Mouse (Mus musculus): ENCODE data around the gene Grm1. TPM values are rescaled to one million over a fixed set of nuclear protein-coding genes. Genes with fewer than 3 reads are reported as not detected.
A peak's percentile ranks its signal among the peaks of the same experiment; 100 is the strongest.

Grm1 gene
- polyA plus RNA-seq, 1 experiment from 2014 or later, result 0.03 TPM

DNA sequence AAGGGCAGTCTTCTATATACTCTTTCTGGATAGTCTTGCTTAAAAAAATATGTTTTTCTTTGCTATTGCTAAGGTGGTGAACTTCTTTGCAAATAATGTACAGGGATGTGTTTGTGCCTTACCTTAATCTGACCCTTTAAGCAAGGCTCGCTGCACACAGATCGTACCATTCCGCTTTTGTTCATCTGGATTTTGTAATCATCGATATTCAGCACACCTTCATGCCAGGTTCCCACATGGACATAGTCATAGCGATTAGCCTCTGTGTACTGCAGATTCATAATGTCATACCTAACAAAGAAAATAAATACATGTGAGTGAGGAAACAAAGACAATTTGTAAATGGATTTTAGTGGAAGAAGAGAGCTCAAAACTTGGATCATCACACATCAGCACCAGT lies 340.8 kb downstream of the Grm1 start:
- H3K27ac ChIP-seq, result no peak overlapping the region
- no peaks in the 10 kb centered on the region for H3K27me3 ChIP-seq
- H3K36me3 ChIP-seq, result no peaks in the 10 kb centered on the region
- WGBS, result 92% methylated on average over 5 of the region's 5 CpGs
- H3K4me1 ChIP-seq, result no peaks in the 10 kb centered on the region
- H3K4me3 ChIP-seq, result no peak overlapping the region
- no peak overlapping the region for H3K9ac ChIP-seq
- H3K4me2 ChIP-seq (replicated peaks), result no peak overlapping the region
- no peaks in the 10 kb centered on the region for H3K9me3 ChIP-seq
- no peak for ATAC-seq (ENCODE audit: low FRiP score, low read depth)

DNA sequence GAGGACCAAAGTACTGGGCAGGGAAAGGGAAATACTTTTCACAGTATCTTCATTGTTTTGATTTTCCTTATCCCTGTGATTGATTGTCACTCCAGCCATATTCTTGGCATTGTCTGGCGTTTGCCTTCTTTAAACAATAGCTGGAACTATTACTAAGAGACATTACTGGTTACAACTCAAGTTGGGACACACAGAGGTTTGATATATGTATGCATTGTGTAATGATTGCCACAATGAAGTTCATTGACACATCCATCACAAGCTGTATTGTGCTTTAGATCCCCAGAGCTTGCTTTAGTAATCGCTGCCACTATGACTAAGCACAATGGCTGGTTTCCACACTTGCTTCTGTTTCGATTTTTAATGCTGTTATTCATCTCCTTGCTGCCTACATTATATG lies 341.4 kb downstream of the Grm1 start:
- Histone ChIP-seq H3K9ac (no peak overlapping the region), H3K27me3 (no peaks in the 10 kb centered on the region), H3K4me3 (no peak overlapping the region), H3K4me1 (no peaks in the 10 kb centered on the region), H3K27ac (no peak overlapping the region), H3K9me3 (no peaks in the 10 kb centered on the region), H3K36me3 (no peaks in the 10 kb centered on the region), H3K4me2 (replicated peaks) (no peak overlapping the region)
- ATAC-seq (ENCODE audit: low FRiP score, low read depth), result no peak
- 81% methylated on average over 3 of the region's 3 CpGs for WGBS

DNA sequence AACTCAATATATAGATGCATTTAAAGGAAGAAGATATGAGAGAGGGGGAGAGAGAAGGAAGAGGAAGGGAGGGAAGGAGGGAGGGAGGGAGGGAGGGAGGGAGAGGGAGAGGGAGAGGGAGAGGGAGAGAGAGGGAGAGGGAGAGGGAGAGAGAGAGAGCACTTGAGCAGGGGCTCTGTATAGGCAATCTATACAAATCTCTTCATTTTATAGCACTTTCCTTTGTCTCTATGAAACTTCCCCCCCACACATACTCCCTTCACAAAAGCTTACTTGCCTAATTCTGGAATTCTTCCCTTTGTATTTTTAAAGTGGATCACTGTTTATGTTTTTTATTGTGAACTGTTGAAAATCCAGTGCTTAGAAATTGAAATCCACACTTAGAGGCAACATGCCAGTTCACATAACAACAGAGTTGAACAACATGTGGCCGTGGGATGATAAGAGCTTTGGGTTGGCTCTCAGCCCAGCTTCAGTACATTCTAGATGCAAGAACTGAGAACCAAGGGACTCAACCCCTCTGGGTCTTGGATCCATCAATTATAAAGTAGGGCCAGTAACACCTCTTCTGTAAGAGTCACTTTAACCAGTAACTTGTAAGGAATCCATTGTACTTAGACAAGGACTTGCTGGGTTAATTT lies 345.0 kb downstream of the Grm1 start:
- Histone ChIP-seq H3K9ac (no peak overlapping the region), H3K4me2 (replicated peaks) (no peak overlapping the region), H3K4me1 (no peaks in the 10 kb centered on the region), H3K4me3 (no peak overlapping the region), H3K27me3 (no peaks in the 10 kb centered on the region), H3K9me3 (no peaks in the 10 kb centered on the region), H3K27ac (no peak overlapping the region), H3K36me3 (no peaks in the 10 kb centered on the region)
- peak; percentile 61 for ATAC-seq (ENCODE audit: low FRiP score, low read depth)
- 44% methylated on average over 1 of the region's 1 CpGs for WGBS

DNA sequence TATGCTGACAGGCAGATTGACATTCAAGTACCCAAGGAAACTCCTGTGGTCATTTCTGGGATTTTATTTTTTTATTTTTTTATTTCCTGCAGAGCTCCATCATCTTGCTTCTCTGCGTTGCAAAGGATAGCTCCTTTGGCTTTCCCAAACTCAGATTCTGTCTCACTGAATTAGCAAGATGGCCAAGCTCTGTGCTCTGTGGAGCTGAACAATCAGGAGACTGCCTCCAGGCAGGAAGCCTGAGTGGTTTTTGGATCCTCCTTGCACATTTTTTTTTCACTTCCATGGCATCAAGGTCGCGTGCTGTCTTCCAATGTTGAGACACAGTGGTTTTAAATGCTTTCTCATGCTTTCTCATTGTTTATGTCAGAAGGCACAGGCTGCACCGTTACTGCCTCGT lies 347.6 kb downstream of the Grm1 start:
- no peak overlapping the region for H3K27ac ChIP-seq
- ATAC-seq (ENCODE audit: low FRiP score, low read depth), result no peak
- H3K27me3 ChIP-seq, result no peaks in the 10 kb centered on the region
- no peak overlapping the region for H3K9ac ChIP-seq
- no peak overlapping the region for H3K4me3 ChIP-seq
- 50% methylated on average over 5 of the region's 5 CpGs for WGBS
- no peaks in the 10 kb centered on the region for H3K4me1 ChIP-seq
- H3K4me2 ChIP-seq (replicated peaks), result no peak overlapping the region
- H3K36me3 ChIP-seq, result no peaks in the 10 kb centered on the region
- H3K9me3 ChIP-seq, result no peaks in the 10 kb centered on the region

DNA sequence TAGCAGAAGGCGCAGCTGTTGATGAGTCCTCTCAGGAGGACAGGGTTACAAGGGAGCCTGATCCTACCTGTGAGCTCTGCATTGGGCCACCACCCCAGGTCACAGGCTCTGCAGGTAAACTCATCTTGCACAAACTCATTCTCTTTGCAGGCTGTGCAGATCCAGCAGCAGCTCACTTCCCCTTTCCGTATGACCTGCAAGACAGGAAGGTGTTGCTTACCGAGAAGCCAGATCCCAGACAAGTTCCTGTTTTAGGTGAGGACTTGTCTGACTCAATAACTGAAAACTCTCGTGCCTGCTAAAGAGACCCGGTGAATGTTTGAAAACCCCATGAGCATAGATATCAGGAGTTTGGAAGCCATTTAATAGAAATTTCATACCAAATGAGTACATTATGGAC lies 349.1 kb downstream of the Grm1 start:
- Histone ChIP-seq H3K9ac (no peak overlapping the region), H3K27me3 (no peaks in the 10 kb centered on the region), H3K4me2 (replicated peaks) (no peak overlapping the region), H3K4me1 (no peaks in the 10 kb centered on the region), H3K4me3 (no peak overlapping the region), H3K9me3 (no peaks in the 10 kb centered on the region), H3K36me3 (no peaks in the 10 kb centered on the region), H3K27ac (no peak overlapping the region)
- 74% methylated on average over 5 of the region's 5 CpGs for WGBS
- ATAC-seq (ENCODE audit: low FRiP score, low read depth), result no peak

DNA sequence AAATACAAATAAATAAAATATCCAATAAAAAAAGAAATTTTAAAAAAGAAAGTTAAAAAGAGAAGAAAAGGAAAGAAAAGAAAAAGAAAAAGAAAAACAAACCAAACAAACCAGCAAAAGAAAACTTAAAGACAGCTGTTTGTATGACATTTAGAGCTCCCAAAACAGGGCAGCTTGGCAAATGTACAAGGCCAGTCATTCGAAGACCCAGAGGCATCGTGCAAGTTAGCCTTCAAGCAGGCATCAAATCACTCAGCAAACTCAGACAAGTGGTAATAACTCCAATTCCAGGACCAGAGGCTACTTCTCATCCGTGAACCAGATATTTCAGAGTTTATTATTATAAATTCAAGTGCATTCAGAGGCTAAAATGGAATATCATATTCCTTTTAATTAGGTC lies 355.7 kb downstream of the Grm1 start:
- Histone ChIP-seq H3K27me3 (no peaks in the 10 kb centered on the region), H3K4me3 (no peak overlapping the region), H3K4me1 (no peaks in the 10 kb centered on the region), H3K9ac (no peak overlapping the region), H3K4me2 (replicated peaks) (no peak overlapping the region), H3K9me3 (no peaks in the 10 kb centered on the region), H3K36me3 (no peaks in the 10 kb centered on the region), H3K27ac (no peak overlapping the region)
- WGBS, result 86% methylated on average over 3 of the region's 3 CpGs
- no peak for ATAC-seq (ENCODE audit: low FRiP score, low read depth)

DNA sequence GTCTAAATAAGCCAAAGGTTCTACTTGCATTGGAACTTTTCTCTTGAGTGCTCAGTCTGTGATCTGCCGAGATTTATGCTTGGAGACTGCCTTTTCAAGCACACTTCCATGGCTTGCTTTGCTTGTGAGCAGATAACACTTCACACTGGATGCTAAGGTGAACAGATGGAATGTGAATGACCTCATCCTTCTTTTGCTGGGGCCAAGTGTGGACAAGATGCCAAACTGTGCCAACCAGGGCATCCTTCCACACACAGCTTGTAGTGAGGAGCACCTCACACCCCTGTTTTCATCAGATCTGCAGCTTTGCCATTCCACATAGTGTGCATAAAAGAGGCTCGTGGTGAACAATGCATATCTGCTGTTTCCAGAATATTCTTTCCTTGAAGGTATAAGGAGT lies 371.3 kb downstream of the Grm1 start:
- Histone ChIP-seq H3K9me3 (no peaks in the 10 kb centered on the region), H3K4me2 (replicated peaks) (no peak overlapping the region), H3K4me3 (no peak overlapping the region), H3K27ac (no peak overlapping the region), H3K36me3 (no peaks in the 10 kb centered on the region), H3K4me1 (no peaks in the 10 kb centered on the region), H3K27me3 (no peaks in the 10 kb centered on the region), H3K9ac (no peak overlapping the region)
- ATAC-seq (ENCODE audit: low FRiP score, low read depth), result no peak
- WGBS, result 73% methylated on average over 2 of the region's 2 CpGs

DNA sequence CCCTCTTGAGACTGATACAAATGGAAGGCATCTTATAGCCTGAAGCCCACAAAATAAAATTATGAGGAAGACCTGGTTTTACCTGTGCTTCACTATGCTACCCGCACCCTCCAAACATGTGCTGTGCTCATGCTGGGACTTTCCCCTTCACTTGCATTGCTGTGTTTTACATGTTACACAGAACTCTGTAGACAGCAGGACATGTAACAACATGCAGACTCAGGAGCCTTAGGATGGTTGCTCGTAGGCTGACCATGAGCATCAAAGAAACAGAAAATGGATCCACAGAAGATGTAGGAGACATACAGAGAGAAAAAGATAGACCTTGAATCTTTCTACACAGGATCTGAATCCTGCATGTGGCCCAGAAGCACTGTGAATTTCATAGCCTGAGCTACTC lies 371.8 kb downstream of the Grm1 start:
- H3K36me3 ChIP-seq, result no peaks in the 10 kb centered on the region
- H3K27ac ChIP-seq, result no peak overlapping the region
- no peaks in the 10 kb centered on the region for H3K4me1 ChIP-seq
- H3K9ac ChIP-seq, result no peak overlapping the region
- H3K9me3 ChIP-seq, result no peaks in the 10 kb centered on the region
- no peak overlapping the region for H3K4me3 ChIP-seq
- ATAC-seq (ENCODE audit: low FRiP score, low read depth), result no peak
- H3K4me2 ChIP-seq (replicated peaks), result no peak overlapping the region
- no peaks in the 10 kb centered on the region for H3K27me3 ChIP-seq
- WGBS, result 85% methylated on average over 2 of the region's 2 CpGs

DNA sequence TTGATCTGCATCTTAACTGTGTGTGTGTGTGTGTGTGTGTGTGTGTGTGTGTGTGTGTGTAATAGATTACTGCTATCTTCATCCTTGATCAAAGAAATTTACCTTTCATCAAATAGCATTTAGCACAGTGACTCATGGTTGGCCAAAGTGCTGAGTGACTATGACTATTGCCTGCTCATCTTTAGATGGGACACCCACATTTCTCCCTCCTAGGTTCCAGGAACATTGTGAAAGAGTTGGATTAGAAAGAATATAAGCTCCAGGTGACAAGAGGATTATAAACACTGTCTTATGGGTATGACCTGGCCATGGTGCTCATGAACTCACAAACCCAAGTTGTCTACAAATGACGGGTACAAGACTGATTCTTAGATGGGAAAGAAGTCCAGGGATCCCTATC lies 374.1 kb downstream of the Grm1 start:
- no peak overlapping the region for H3K9ac ChIP-seq
- H3K4me1 ChIP-seq, result no peaks in the 10 kb centered on the region
- no peak overlapping the region for H3K4me3 ChIP-seq
- no peaks in the 10 kb centered on the region for H3K36me3 ChIP-seq
- ATAC-seq (ENCODE audit: low FRiP score, low read depth), result no peak
- H3K27me3 ChIP-seq, result no peaks in the 10 kb centered on the region
- no peak overlapping the region for H3K27ac ChIP-seq
- 74% methylated on average over 1 of the region's 1 CpGs for WGBS
- H3K4me2 ChIP-seq (replicated peaks), result no peak overlapping the region
- H3K9me3 ChIP-seq, result no peaks in the 10 kb centered on the region

DNA sequence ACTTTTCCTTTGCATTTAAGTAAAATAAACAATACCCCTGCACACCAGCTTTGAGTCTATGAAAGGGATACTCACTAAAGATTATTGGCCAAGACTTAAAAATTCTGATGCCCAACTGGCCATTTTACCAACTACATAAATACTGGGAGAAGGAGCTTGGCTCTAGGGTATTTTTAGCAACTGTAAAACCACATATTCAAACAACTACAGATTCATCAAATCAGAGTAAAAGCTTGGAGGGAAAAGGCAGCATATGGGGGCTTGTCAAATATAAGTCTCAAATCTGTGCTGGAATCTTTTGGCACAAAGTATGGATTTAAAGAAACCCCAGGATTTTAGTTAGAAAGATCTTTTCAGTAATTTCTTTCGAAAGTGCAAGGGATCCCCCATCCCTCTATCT lies 380.8 kb downstream of the Grm1 start:
- peaks cover 3% of the 10 kb centered on the region; the same call in 1 of the 2 replicates for H3K4me1 ChIP-seq
- WGBS, result 87% methylated on average over 1 of the region's 1 CpGs
- ATAC-seq (ENCODE audit: low FRiP score, low read depth), result no peak
- no peak overlapping the region for H3K9ac ChIP-seq
- no peak overlapping the region for H3K4me3 ChIP-seq
- no peaks in the 10 kb centered on the region for H3K9me3 ChIP-seq
- H3K4me2 ChIP-seq (replicated peaks), result no peak overlapping the region
- H3K27me3 ChIP-seq, result no peaks in the 10 kb centered on the region
- H3K27ac ChIP-seq, result no peak overlapping the region
- H3K36me3 ChIP-seq, result no peaks in the 10 kb centered on the region

DNA sequence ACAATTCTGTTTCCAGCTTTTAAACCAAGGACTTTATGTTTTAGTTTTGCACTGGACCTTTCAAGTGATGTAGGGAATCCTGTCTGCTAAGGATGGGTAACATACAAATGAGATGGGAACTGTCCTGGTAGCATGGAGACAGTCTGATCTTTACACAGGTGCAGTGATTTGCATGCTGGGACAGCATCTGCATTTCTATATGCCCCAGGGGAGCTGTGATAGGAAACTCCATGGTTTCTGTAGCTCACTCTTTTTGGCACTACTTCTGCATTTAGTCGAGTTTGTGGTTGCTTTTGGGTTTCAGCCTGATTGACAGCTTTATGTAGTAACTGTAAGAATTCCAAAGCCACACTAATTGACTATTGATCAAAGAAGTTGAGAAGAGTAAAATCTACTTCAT lies 381.3 kb downstream of the Grm1 start:
- Histone ChIP-seq H3K27me3 (no peaks in the 10 kb centered on the region), H3K9me3 (no peaks in the 10 kb centered on the region), H3K9ac (no peak overlapping the region), H3K4me2 (replicated peaks) (no peak overlapping the region), H3K4me3 (no peak overlapping the region), H3K4me1 (peaks cover 3% of the 10 kb centered on the region; the same call in 1 of the 2 replicates), H3K36me3 (no peaks in the 10 kb centered on the region), H3K27ac (no peak overlapping the region)
- ATAC-seq (ENCODE audit: low FRiP score, low read depth), result no peak
- 36% methylated on average over 1 of the region's 1 CpGs for WGBS

DNA sequence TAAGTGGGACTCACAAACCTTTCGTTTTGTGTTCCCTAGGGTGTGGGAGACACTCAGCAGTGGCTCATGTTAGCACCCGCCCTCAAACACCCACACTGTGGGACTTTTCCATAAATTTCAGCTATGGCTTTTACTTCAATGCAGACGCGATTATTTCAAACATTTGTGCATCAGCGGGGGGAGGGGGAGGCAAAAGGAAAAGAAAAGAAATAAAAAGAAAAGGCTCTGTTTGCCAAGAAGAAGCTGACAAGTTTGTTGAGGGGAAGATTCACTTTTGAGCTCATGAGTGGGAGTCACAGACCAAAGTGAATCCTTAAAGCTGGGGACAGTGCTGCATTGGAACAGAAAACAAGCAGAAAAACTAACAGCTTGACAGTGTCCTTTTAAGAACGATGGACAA lies 384.7 kb downstream of the Grm1 start:
- H3K4me1 ChIP-seq, result peaks cover 3% of the 10 kb centered on the region; the same call in 1 of the 2 replicates
- no peaks in the 10 kb centered on the region for H3K36me3 ChIP-seq
- no peaks in the 10 kb centered on the region for H3K9me3 ChIP-seq
- H3K9ac ChIP-seq, result no peak overlapping the region
- no peak for ATAC-seq (ENCODE audit: low FRiP score, low read depth)
- H3K27ac ChIP-seq, result no peak overlapping the region
- H3K4me3 ChIP-seq, result no peak overlapping the region
- H3K27me3 ChIP-seq, result no peaks in the 10 kb centered on the region
- 68% methylated on average over 6 of the region's 6 CpGs for WGBS
- H3K4me2 ChIP-seq (replicated peaks), result no peak overlapping the region

DNA sequence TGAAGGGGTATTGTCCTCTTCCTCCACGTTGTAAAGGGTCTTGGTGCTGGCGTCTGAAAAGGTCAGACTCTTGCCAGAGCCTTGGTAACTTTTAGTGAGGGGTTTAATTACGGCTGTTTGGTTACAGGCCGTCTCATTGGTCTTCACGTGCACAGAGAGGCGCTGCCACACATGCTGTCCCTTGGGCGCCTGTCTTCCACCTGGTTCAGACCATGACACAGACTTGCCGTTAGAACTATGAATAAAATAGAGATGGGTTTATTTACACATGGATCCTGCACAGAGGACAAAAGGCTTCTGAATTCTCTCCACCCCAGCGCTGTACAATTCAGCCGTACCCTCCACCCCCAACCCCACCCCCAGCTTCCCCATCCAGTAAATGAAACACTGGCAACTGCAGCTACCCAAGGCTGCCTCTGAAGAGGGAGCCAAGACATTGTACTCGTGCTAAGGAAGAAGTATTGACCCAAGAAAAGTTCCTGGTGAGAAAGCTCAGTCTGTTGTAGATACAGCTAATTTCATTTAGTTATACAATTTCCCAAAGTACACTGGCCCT lies 392.4 kb downstream of the Grm1 start:
- Histone ChIP-seq H3K27me3 (peaks cover 13% of the 10 kb centered on the region), H3K27ac (no peak overlapping the region), H3K4me1 (peaks cover 10% of the 10 kb centered on the region; the same call in 1 of the 2 replicates), H3K9me3 (no peaks in the 10 kb centered on the region), H3K9ac (peak overlapping the region; percentile 63), H3K4me3 (peak overlapping the region; percentile 49), H3K4me2 (replicated peaks) (peak overlapping the region; percentile 97), H3K36me3 (no peaks in the 10 kb centered on the region)
- WGBS, result 14% methylated on average over 11 of the region's 11 CpGs
- ATAC-seq (ENCODE audit: low FRiP score, low read depth), result 0 out of 2 replicates have a peak, but pooled peaks have one; percentile 15

Measured in limb, embryonic 13.5 days (tissue).